Mouse (Mus musculus) A20 (cell line): Measurements from ENCODE around the gene Samd11.
A peak's percentile ranks its signal among the peaks of the same experiment; 100 is the strongest.

Experiments used
- DNase-seq: peaks from one replicate; pipeline ENCODE4 v3.0.0-alpha.2; 2011; ENCODE audit warnings: low read depth, low spot score

Samd11 gene

DNA sequence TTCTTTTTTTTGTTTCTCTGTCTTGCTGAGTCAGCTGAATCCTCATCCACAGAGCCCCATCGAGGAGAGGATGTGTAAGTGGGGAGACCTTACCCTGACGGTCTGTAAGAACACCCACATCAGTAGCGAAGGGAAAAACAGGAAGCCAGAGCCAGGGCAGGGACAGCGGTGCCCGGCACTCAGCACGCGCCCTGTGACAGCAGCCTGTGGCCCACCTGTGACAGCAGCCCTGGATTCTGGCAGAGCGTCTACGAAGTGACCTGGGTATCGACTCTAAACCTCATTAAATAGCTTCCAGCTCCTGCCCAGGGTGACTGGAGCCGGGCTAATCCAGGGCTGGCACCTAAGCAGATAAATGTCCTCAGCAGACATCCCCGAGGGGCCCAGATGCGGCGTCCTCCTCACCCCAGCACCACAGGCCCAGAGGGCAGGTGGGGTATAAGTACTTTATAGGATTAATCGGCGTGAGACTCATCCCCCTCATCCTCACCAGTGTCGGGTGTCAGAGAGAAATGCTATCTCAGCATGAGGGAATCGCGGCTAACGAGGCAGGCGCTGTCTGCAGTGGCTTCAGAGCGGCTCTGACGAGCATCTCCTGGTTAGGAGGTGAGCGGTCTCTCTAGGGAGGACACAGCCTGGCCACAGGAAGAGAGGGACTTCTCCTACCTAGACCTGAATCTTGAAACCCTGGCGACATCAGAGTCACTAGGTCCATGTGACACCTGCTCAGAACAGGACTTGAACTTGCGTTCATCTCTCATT is at the start of gene Samd11:
TSS of gene Samd11 (minus strand) at position 580 of the 762 bp plus-strand sequence.
- no peak for DNase-seq

DNA sequence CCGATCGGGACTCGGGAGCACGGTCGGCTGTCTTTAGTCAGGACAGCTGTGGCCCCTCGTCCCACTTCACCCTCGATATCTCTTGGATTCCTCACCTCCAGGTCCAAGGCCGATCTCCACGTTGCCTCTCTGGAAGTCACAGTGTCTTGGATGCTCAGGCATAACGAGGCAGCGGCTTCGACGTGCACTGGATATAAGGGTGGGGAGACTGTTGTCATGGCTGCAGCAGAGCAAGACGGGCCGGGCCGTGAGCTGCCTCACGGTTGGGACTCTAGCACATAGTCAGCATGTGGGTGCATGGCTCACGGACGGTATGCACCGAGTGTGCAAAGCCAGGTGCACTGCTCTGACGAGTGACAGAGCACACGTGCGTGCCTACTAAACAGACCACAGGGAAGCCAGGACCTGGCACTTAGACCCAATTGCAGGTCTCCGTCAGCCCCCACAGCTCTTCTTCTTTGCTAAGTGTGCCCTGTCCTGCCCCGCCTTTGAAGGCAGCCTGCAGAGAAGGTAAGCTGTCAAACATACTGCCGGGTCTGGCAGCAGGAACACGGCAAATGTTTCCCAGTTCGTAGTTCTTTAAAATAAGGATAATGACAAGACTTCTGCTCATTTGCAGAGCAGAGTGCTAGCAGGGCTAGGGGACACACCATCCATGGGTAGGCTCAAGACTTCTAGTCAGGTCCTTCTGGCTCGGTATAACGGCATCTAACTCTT is 938 bp downstream of the Samd11 start:
- DNase-seq = no peak

DNA sequence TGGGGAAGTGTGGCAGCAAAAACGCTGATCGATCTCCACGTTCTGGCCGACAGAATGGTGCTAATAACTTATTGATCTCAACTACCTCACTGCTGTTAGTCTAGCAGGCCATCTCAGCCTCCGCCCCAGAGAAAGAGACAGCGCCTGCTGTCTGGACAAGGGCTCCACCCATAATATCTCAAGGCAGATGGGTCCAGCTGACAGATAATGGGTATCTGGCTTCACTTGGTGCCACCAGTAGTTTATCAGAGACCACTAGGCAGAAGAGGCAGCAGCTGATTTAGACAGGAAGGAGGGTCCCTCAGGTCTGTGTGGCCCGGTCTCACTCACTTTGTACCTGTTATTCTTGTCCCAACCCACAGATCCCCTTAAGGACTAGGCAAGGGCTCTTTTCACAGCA is 2.4 kb downstream of the Samd11 start:
- no peak for DNase-seq

DNA sequence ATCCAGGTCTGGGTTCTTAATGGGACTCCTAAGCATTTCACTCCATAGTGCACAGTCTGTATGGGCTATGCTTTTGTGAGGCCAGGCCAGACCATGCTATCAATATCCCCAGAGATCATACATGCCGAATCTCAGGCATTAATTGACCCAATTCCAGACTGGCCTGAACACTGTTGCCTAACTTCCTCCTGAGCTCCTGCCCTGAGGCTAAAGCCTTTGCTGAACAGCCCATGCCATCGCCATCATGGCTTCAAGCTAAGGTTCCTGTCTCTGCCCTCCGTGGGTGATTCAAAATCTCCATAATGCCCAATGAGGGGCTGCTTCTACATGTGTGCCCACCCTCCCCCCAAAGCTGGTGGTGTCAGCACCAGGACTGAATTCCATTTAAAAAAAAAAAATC is 2.8 kb downstream of the Samd11 start:
- DNase-seq = no peak

DNA sequence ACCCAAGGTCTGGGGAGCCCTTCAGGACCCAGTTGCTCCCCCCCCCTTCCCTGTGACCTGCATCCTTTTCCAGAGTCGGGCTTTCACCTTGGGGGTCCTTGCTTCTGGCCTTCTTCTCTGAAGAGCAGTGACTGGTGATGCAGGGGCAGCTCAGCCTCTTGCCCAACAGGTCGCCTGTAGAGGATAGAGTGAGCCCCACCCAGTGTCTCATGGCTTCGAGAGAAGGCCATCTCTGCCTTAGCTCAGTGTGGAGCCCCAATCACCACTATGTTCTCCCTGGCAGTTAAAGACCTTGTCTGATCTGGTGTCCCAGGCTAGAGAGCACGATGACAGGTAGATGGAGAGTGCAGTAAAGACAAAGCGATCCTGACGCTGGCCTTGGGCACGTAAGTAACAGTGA is 3.3 kb downstream of the Samd11 start:
- no peak for DNase-seq

DNA sequence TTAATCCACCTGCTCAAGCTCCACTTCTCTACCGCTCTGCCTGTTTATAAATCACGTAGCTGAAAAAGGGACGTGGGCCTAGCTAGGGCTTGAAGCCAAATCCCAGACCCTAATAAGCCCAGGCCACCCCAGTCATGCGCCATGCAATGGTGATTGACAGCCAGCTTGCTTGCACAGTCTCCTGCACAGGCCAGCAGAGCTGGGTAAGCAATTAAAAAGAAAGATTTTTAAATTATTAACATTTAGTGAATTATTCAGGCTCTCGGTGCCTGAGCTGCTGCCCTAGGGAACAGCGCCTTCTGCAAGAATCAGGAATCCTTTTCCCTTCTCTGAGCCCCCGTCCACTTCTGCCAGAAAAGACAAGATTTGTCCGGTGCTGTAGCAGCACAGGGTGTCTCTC is 4.4 kb downstream of the Samd11 start:
- DNase-seq = no peak

DNA sequence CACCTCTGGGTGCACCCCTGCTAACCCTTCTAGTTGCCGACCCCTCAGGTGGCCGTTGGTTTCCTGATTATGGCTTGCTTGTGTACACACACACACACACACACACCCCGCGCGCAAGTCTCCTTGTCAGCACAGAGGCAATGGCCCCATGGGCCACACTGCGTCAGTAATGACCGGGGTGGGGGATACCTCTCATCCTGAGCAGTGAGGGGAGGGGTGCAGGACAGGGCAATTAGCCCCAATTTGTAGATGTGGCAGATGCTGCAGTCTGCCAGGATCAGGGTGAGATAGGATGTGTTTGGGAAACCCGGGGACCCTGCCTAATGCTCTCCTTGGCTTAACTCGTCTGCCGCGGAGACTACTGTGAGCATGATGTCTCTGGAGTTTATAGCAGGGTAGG is 5.9 kb downstream of the Samd11 start:
- no peak for DNase-seq

DNA sequence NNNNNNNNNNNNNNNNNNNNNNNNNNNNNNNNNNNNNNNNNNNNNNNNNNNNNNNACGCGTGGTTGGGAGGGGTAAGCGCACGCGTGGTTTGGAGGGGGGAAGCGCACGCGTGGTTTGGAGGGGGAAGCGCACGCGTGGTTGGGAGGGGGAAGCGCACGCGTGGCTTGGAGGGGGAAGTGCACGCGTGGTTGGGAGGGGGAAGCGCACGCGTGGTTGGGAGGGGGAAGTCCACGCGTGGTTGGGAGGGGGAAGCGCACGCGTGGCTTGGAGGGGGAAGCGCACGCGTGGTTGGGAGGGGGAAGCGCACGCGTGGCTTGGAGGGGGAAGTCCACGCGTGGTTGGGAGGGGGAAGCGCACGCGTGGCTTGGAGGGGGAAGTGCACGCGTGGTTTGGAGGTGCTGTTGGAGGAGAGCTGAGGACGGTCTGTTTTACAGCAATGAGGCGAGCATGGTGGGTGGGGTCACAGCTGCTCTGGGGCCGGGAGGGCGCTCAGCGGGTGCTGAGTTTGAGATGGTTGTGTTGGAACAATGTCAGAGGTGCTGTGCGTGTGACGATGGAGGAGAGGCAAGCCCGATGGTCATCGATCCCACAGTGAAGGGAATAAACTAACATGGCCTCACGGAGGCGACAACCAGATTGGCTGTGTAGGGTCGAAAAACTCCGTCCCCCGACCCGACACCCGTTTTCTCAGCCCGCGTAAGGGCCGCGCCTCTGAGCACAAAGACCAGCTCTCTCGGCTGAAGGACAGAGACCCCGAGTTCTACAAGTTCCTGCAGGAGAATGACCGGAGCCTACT is 18.6 kb downstream of the Samd11 start:
- peak; percentile 48 for DNase-seq

DNA sequence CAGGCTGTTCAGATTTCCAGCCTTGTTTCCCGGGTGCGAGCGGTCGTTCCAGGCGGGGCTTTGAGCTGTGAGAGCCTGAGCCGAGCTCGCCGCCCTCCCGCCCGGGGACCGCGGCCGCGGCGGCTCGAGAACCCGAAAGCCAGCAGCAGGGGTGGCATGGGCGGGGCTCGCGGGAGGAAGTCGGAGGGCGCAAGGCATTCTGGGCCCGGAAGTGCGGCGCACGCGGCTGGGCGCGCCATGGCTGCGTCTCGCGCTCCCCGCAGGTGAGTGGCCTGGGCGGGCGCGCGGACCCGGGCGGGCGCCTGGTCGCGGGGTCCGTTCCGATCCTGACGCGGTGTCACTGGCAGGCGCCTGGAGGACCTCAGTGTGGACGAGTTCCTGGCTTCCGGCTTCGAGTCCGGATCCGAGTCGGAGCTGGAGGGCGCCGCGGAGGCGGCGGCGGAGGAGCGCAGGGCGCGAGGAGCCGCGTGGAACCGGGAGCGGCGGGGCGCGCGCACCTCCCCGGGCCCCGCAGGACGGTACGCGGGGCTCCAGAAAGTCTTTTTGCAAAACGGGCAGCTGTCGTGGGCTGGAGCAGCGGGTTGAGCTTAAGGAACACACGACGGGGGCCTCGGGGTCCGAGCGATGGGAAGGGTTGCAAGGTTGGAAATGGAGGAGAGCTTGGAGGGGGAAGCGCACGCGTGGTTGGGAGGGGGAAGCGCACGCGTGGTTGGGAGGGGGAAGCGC is 19.5 kb downstream of the Samd11 start, which contains the start of gene Noc2l:
TSS of gene Noc2l (plus strand) at position 203 of the 726 bp plus-strand sequence.
- peak; percentile 95 for DNase-seq

DNA sequence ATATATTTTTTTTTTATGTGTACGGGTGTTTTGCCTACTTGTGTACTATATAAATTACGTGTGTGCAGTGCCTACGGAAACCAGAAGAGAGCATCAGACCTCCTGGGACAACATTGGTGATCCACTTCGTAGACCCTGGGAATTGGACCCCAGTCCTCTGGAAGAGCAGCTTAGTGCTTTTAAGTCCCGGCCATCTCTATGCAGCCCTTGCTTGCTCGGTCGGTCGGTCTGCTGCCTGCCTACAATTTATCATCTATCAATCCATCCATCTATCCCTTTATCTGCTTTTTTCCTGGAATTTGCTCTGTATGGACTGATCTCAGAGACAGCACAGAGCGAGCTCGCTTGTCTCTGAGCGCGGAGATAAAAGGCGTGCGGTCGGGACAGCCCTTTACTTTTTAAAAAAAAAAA is 20.1 kb downstream of the Samd11 start:
- DNase-seq = peak; percentile 87

DNA sequence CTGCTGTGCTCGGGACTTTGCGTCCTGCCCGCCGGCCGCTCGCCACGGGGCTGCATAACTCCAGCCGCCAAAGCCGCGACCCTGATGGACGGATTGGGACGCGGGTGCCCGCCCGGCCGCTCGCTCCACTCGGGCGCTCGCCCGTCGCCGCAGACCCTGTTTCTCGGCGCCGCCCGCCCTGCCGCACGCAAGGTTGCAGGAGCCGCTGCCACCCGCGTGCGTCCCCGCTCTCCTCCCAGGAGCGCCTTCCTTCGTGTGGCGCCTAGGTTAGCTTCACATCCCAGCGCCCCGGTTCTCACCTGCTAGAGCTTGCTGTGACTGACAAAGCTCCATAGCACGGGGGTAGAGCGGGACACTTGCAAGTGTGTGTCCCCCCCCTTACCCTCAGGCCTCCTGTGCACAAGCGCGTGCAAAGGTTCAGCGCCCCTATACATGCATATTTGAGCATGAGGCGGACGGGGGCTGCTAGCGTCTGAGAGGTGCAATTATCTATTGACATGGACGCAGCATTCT is 20.7 kb downstream of the Samd11 start, which contains the start of gene Plekhn1:
TSS of gene Plekhn1 (minus strand) at position 157 of the 513 bp plus-strand sequence.
- peak; percentile 86 for DNase-seq

DNA sequence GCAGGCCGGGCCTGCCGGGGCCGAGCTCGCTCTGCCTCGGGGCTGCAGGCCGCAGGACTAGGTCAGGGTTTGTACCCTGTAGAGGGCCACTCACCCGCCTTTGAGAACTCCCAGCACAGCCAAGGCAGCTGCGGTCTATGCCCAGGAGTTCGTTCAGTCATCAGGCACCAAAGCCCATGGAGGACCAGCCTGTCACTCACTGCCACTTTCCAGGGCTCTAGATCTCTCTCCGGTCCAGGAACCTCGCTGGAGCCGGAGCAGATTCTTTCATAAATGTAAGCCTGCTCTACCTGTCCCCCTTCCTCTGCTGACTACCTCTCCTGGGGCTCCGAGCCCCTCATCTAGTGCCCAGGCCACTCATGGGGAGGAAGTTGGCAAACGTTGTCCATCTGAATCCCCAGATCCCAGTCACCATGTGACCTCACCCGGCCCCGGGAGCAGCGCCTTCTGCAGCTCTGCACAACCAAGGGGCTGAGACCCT is 21.4 kb downstream of the Samd11 start:
- DNase-seq = peak; percentile 19

DNA sequence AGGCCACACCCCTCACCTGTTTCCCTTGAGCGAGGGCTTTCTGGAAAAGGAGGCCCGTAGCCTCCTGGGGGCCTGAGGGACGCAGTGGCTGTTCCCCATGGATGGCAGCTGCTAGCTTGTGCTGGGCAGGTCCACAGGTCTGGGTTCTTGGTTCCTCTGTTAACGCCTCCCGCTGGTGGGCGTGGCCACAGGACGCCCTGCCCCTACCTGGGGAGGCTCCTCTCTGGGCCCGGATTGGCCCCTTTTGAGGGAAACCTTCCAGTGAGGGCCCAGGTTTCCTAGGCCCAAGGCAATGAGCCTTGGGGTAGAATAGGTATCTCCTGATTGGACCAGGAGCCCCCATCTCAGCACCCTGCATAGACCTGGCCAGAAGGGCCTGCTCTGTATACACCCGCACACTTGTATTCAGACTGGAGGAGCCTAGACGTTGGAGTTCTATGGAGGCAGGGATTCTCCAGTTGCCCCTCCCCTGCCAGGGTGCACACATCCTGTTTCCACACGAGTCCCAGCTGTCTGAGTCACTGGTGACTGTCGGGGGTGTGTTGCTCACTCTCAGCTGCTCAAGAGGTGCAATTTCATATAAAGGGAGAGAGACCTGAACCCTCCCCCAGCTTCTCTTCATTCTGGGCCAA is 26.9 kb downstream of the Samd11 start:
- no peak for DNase-seq

DNA sequence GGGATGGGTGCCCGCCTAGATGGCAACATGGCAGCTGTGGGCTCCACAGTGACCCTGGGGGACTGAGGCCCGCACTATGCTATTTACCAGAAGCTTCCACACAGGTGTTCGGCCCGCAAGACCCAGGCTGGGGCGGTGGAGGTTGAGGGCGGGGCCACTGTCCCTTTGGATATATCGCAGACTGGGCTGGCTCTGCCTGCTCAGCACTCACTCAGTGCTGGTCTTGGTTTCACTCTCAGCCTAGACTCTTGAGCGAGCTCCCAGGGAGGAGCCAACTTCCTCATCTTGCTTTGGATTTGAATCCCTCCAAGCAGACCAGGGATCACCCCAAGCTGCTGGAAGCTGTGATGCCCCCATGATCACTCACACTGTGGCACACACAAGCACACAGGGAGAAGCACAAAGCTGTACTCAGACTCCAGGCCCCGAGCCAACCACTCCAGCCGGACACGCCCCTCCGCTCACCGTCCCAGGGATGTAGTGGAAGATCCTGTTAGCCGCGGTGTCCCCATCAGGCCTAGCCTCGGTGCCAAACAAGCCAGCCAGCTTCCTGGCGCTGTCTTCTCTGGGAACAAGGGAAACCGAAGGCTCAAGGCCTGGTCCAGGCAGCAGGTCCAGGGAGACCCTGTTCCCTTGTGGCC is 27.6 kb downstream of the Samd11 start:
- no peak for DNase-seq

DNA sequence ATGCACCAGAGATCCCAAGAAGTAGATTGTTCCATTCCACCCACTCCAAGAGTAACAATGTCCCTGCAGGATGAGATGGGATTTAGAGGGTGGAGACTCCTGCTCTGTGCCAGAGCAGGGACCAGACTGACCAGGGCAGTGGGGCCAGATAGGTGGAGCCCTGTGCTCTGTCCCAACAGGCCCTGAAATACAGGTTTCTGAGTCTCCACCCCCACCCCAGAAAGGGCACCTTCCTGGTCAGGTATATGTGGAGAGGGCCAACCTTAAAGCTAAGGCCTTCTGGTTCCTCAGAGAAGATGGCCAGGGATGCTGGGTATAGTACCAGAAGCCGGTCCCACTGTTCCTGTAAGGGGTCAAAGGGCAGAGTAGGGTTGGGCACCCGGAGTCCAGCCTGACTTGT is 31.2 kb downstream of the Samd11 start:
- no peak for DNase-seq

DNA sequence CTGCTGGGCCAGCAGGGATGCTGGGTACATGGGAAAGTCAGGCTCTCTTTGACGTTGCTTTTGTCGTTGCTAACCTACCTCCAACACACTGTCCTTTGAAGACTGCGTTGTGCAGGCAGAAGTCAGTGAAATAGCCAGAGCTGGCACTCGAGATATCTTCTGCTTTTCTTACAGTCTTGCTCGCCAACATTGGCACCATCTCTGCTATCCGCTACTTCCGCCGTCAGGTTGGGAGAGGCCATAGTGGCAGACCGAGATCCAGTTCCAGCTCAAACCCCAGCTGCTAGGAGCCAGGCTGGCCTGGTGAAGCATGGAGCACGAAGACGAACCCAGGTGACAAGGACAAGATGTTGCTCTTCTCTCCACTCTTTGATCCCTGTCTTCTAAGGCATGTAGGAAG is 35.5 kb downstream of the Samd11 start:
- no peak for DNase-seq

DNA sequence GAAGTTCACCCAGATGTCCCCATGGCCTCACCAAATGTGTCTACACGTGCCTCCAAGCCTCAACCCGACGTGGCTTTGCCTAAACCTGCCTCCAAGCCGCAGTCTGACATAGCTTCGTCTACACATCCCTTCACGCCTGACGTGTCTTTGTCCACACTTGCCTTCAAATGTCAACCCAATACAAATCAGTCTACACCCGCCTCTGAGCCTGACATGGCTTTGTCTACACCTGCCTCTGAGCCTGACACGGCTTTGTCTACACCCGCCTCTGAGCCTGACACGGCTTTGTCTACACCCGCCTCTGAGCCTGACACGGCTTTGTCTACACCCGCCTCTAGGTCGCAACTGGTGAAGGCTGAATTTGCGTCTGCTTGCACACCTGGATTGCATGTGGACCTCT is 37.6 kb downstream of the Samd11 start:
- no peak for DNase-seq

DNA sequence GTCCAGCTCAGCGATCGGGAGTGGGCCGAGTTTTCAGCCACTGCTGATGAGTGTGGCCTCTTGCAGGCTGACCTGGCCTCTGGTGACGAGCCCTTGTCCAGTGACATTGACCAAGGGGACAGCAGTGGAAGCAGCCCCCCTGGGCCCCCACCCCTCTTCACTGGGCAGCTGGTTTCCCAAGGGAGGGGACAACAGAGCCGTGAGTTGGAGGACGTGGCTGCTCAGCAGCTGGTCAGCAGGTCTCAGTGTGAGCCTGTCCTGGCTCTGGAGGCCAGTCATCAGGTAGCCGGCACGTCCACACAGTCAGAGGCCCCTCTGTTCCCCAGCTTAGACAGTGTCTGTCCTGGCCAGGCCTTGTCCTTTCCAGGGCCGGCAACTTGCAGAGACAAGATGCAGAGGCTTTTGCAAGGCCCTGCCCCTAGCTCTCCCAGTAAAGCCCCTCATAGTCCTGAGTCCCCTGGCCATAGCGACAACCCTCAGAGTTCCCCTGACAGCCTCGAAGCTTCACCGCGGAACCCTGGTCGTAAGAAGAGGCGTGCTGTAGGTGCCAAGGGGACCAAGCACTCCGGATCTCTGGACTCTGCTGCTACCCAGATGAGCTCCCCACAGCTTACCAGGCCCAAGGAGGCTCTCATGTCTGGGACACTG is 38.3 kb downstream of the Samd11 start:
- DNase-seq = no peak

DNA sequence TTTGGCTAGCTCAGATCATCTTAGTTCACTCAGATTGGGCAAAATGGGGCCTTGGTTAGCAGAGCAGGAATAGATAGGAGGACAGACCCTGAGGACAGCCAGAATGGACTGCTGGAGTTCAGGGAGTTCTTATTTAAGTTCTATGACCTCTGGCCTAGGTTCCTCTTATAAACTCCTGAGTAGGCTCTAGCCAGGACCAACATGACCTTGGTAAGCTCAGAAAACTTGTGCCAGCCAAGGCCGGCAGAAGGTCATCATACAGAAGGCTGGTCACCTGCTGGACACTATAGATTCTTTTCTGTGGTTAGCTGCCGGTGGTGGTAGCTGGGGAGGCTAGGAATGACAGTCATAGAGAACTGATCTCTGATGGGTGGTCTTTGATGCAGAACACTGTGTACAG is 39.3 kb downstream of the Samd11 start:
- no peak for DNase-seq

DNA sequence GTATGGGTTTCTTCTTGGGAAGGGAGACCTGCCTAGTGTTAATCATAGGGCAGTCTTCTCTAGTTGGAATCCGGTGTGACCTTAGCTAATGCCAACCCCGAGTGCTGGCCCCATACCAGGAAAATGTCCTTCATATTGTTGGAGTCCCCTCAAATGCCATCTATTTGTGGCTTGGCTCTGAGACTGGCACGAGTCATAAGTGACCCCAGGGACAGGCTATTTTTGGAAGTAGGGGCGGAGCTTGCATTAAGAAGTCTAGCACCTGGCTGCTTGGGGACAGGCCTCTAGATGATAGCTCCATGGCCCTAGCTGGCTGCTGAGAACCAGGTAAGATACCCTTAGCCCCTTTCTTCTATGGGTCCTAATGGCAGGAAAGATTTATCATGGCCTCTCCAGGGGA is 39.8 kb downstream of the Samd11 start, which contains the start of gene Perm1:
TSS of gene Perm1 (plus strand) at position 220 of the 400 bp plus-strand sequence.
- peak; percentile 59 for DNase-seq
